Mouse (Mus musculus): Measurements from ENCODE around the gene Hnrnph2. TPM values are rescaled to one million over a fixed set of nuclear protein-coding genes. Genes with fewer than 3 reads are reported as not detected.

The Hnrnph2 gene
- polyA plus RNA-seq, 1 experiment = 44.5 TPM

GRCm38 (mm10) chrX:134641000-134641760 lies 40.2 kb downstream of the Hnrnph2 start:
- H3K4me3 ChIP-seq (ENCODE audit: insufficient read depth, low read depth, low read length) = no peak overlapping the region
- H3K27ac ChIP-seq (replicated peaks; ENCODE audit: low read depth, low read length) = peak overlapping the region; percentile 6; the same call in 1 of the 2 replicates
- peaks cover 5% of the 10 kb centered on the region; the same call in 1 of the 2 replicates for H3K4me1 ChIP-seq (ENCODE audit: control insufficient read depth, insufficient read depth, insufficient read length, low read length)

- Histone ChIP-seq H3K4me1 (ENCODE audit: control insufficient read depth, insufficient read depth, insufficient read length, low read length) (no peaks in the 10 kb centered on the region), H3K27ac (replicated peaks; ENCODE audit: low read depth, low read length) (no peak overlapping the region)
Observed at GRCm38 (mm10) chrX:134646338-134646737, 45.4 kb downstream of the Hnrnph2 start.

DNA sequence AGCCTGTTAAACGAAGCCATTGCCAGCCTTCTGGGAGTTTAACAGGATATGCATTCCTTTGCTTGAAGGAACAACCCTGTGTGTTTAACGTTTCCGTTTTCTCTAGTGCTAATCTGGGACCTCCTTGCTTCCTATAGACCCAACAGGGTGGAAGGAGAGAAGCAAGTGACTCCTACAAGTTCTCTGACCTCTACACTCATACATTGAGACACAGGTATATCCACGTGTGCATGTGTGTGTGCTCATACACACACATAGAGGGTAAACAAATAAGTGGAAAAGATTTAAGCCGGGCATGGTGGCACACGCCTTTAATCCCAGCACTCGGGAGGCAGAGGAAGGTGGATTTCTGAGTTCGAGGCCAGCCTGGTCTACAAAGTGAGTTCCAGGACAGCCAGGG lies 46.4 kb downstream of the Hnrnph2 start:
- H3K4me1 ChIP-seq (ENCODE audit: control insufficient read depth, insufficient read depth, insufficient read length, low read length) = no peaks in the 10 kb centered on the region
- no peak overlapping the region for H3K27ac ChIP-seq (replicated peaks; ENCODE audit: low read depth, low read length)
- no peak overlapping the region for H3K4me3 ChIP-seq (ENCODE audit: insufficient read depth, low read depth, low read length)

More at GRCm38 (mm10) chrX:134646338-134646737, 45.4 kb downstream of the Hnrnph2 start:
- H3K4me3 ChIP-seq (ENCODE audit: insufficient read depth, low read depth, low read length) = no peak overlapping the region

DNA sequence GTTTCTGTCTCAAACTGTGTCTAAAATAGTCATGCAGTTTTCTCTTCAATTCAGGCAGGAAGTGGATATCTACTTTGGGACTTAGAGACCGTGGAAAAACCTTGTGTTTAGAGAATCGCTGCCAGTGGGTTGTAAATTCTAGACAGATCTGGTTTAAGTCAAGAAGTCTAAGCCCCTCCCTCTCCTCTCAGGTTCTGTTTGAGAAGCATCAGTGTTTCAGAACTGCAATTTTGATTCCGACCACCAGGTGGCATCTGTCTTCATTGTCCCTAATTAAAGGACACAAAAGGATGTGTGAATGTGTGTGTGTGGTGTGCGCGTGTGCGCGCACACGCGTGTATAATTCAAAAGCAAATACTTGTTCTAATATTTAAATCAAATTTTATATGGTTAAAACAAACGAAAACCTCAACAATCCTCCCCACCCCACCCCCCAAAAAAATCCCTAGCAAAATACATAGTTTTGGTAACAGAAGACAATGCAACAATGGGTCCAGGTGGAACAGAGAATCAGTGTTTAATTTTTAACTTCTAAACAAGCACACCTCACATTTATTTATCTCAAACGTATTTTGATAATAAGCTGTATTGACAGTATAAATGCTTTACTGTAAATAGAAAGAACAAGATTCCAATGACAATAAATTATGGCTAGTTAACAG lies 47.2 kb downstream of the Hnrnph2 start:
- Histone ChIP-seq H3K27ac (replicated peaks; ENCODE audit: low read depth, low read length) (no peak overlapping the region), H3K4me1 (ENCODE audit: control insufficient read depth, insufficient read depth, insufficient read length, low read length) (no peaks in the 10 kb centered on the region), H3K4me3 (ENCODE audit: insufficient read depth, low read depth, low read length) (no peak overlapping the region)

DNA sequence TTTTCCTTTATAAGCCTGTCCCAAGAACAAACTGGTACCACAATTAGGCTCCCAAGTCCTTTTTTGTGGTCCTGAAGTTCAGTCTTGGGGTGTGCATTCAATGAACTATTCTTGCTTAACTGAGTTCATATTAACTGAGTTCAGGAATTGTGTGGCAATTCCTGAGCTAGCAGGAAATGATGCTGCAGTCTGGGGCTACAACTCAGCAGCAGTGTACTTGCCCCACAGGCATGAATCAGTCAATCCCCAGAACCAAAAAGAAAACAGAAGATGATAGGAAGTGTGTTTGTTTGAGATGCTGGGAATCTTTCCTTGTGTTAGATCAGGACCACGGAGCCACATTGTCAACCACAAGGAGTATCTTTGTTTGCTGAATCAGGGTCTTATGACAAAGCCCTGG lies 51.1 kb downstream of the Hnrnph2 start:
- H3K4me1 ChIP-seq (ENCODE audit: control insufficient read depth, insufficient read depth, insufficient read length, low read length) = no peaks in the 10 kb centered on the region

More for the DNA sequence above, 51.1 kb downstream of the Hnrnph2 start:
- Histone ChIP-seq H3K27ac (replicated peaks; ENCODE audit: low read depth, low read length) (no peak overlapping the region), H3K4me3 (ENCODE audit: insufficient read depth, low read depth, low read length) (no peak overlapping the region)

Other genes with a start within 250 kb of the Hnrnph2 start
- gene Drp2, start 196.6 kb upstream of the Hnrnph2 start, polyA plus RNA-seq (2012; ENCODE audit: insufficient read depth, insufficient read length, missing spikeins) = 0.29 and 0.40 TPM in 2 replicates
- not detected in 2 replicates for gene Taf7l, start 124.7 kb upstream of the Hnrnph2 start, polyA plus RNA-seq (2012; ENCODE audit: insufficient read depth, insufficient read length, missing spikeins)
- 54.9 and 72.7 TPM in 2 replicates for gene Timm8a1, start 59.3 kb upstream of the Hnrnph2 start, polyA plus RNA-seq (2012; ENCODE audit: insufficient read depth, insufficient read length, missing spikeins)
- 0.79 and 1.4 TPM in 2 replicates for gene Btk, start 17.6 kb upstream of the Hnrnph2 start, polyA plus RNA-seq (2012; ENCODE audit: insufficient read depth, insufficient read length, missing spikeins)
- gene Rpl36a, start 15.5 kb upstream of the Hnrnph2 start, polyA plus RNA-seq (2012; ENCODE audit: insufficient read depth, insufficient read length, missing spikeins) = 283 and 306 TPM in 2 replicates
- gene Gla, start 54 bp upstream of the Hnrnph2 start, polyA plus RNA-seq (2012; ENCODE audit: insufficient read depth, insufficient read length, missing spikeins) = 3.0 and 5.2 TPM in 2 replicates
- 0.40 and 0.67 TPM in 2 replicates for gene Armcx4, start 85.3 kb downstream of the Hnrnph2 start, polyA plus RNA-seq (2012; ENCODE audit: insufficient read depth, insufficient read length, missing spikeins)
- 4.3 and 8.5 TPM in 2 replicates for gene Armcx1, start 116.8 kb downstream of the Hnrnph2 start, polyA plus RNA-seq (2012; ENCODE audit: insufficient read depth, insufficient read length, missing spikeins)
- 0.67 TPM in 1 of 2 replicates, not detected in the other for gene Armcx6, start 150.2 kb downstream of the Hnrnph2 start, polyA plus RNA-seq (2012; ENCODE audit: insufficient read depth, insufficient read length, missing spikeins)
- 11.7 and 16.5 TPM in 2 replicates for gene Armcx3, start 155.4 kb downstream of the Hnrnph2 start, polyA plus RNA-seq (2012; ENCODE audit: insufficient read depth, insufficient read length, missing spikeins)
- 2.4 and 3.0 TPM in 2 replicates for gene Armcx2, start 208.0 kb downstream of the Hnrnph2 start, polyA plus RNA-seq (2012; ENCODE audit: insufficient read depth, insufficient read length, missing spikeins)